Mouse (Mus musculus): ENCODE data around the gene Rspo4. TPM values are rescaled to one million over a fixed set of nuclear protein-coding genes. Genes with fewer than 3 reads are reported as not detected.
A peak's percentile ranks its signal among the peaks of the same experiment; 100 is the strongest.

Rspo4 gene
- total and polyA plus RNA-seq, 3 experiments, result not detected

DNA sequence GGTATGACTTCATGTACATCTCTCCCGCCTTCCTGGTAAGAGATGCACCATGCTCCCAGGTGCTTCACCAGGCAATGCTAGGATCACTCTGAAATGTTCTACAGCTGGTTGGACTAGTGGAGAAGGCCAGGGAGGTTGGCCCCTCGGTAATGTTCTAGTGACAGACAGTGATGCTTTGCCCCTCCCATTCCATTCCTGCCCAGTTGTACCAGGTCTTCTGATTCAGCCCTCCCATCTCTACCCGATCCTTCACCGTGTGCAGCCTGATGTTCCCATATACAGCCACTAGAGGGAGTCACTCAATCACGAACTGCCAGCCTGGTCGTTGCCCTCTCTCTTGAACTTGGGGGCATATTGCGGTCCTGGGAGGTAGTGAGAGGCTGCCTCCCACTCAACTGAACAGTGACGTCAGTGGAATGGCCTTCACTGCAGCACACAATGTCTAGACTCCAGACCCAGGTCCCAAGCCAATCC lies 33.3 kb downstream of the Rspo4 start:
- in situ Hi-C loops (cut with MboI; ENCODE audit: low pct_ligation_motif_present, low pct_unique_long_range_greater_than_20kb, low sequenced_read_pairs) (loop anchor here (10.0 kb wide), 1 partner anchor 129 kb away; no protein-coding TSS in a partner anchor), dilution Hi-C loops (cut with MboI; ENCODE audit: extremely low pct_ligation_motif_present, extremely low pct_unique_long_range_greater_than_20kb, low sequenced_read_pairs) (no loop called here)
- peak; percentile 43 for DNase-seq (ENCODE audit: extremely low read depth)

DNA sequence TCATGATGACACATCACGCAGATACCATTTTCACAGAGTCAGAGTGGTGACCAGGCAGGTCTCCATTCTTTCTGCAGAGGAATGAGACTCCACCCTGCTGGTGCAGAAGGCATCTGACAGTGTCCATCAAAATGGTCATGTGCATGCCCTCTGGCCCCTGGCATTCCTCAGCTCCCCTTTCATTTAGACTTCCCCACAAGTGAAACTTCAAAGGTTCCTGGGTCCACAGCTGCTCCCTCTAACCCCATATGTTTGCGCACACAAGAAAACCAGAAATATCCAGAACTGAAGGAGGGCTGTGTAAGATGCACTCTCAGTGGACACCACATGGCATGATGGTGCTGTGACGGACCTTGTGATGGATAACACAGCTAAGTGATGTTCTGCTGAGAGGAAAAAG lies 35.9 kb downstream of the Rspo4 start:
- in situ Hi-C loops (cut with MboI; ENCODE audit: low pct_ligation_motif_present, low pct_unique_long_range_greater_than_20kb, low sequenced_read_pairs) (loop anchor here (10.0 kb wide), 1 partner anchor 126 kb away; no protein-coding TSS in a partner anchor), dilution Hi-C loops (cut with MboI; ENCODE audit: extremely low pct_ligation_motif_present, extremely low pct_unique_long_range_greater_than_20kb, low sequenced_read_pairs) (no loop called here)
- Histone ChIP-seq H3K9ac (ENCODE audit: insufficient read depth, low read depth) (no peak overlapping the region), H3K27ac (ENCODE audit: insufficient read depth, low read depth) (no peak overlapping the region), H3K36me3 (replicated peaks in 1 of 2; ENCODE audit: control insufficient read depth in 1 of 2, insufficient read depth in 1 of 2, low read length in 1 of 2) (no peaks in the 10 kb centered on the region), H3K4me1 (ENCODE audit: control insufficient read depth in 1 of 2, insufficient read depth in 2 of 2) (no peaks in the 10 kb centered on the region), H3K27me3 (replicated peaks) (peaks cover 65% of the 10 kb centered on the region), H3K4me2 (ENCODE audit: insufficient read depth, low read depth, poor library complexity, severe bottlenecking) (no peak overlapping the region), H3K4me3 (replicated peaks in 1 of 3; ENCODE audit: low read depth in 2 of 3, low read length in 2 of 3, poor library complexity in 1 of 3) (no peak overlapping the region), H3K9me3 (replicated peaks; ENCODE audit: low read length) (no peaks in the 10 kb centered on the region), H3K79me2 (replicated peaks; ENCODE audit: control insufficient read depth, extremely low read depth, insufficient read depth, poor library complexity, severe bottlenecking) (no peaks in the 10 kb centered on the region)
- DNase-seq (ENCODE audit: extremely low read depth), result no peak
- TF ChIP-seq ETS1 (conservative IDR thresholded peaks at IDR 0.05; ENCODE audit: low read depth, low read length), result no peak
- TF ChIP-seq ZNF384 (IDR thresholded peaks at IDR 0.05; ENCODE audit: low read depth, low read length), result no peak
- no peak for TF ChIP-seq NRF1 (IDR thresholded peaks at IDR 0.05; ENCODE audit: low read depth, low read length)
- TF ChIP-seq CHD2 (IDR thresholded peaks at IDR 0.05; ENCODE audit: low read length), result no peak
- TF ChIP-seq POLR2A (IDR thresholded peaks at IDR 0.05; ENCODE audit: low read depth, low read length), result no peak
- no peak for TF ChIP-seq POLR2AphosphoS2 (IDR thresholded peaks at IDR 0.05; ENCODE audit: low read depth, low read length)
- no peak for TF ChIP-seq PAX5 (IDR thresholded peaks at IDR 0.05; ENCODE audit: low read length)

More for the DNA sequence above, 33.3 kb downstream of the Rspo4 start:
- no peak overlapping the region for H3K9ac ChIP-seq (ENCODE audit: insufficient read depth, low read depth)
- H3K4me1 ChIP-seq (ENCODE audit: control insufficient read depth in 1 of 2, insufficient read depth in 2 of 2), result no peaks in the 10 kb centered on the region
- H3K9me3 ChIP-seq (replicated peaks; ENCODE audit: low read length), result no peaks in the 10 kb centered on the region
- no peaks in the 10 kb centered on the region for H3K79me2 ChIP-seq (replicated peaks; ENCODE audit: control insufficient read depth, extremely low read depth, insufficient read depth, poor library complexity, severe bottlenecking)
- H3K4me3 ChIP-seq (replicated peaks in 1 of 3; ENCODE audit: low read depth in 2 of 3, low read length in 2 of 3, poor library complexity in 1 of 3), result no peak overlapping the region
- no peak overlapping the region for H3K27ac ChIP-seq (ENCODE audit: insufficient read depth, low read depth)
- no peaks in the 10 kb centered on the region for H3K36me3 ChIP-seq (replicated peaks in 1 of 2; ENCODE audit: control insufficient read depth in 1 of 2, insufficient read depth in 1 of 2, low read length in 1 of 2)
- no peak for TF ChIP-seq TCF12 (IDR thresholded peaks at IDR 0.05; ENCODE audit: low read depth, low read length)
- peak; percentile 62 for TF ChIP-seq SMC3 (IDR thresholded peaks at IDR 0.05; ENCODE audit: low read depth, low read length)
- TF ChIP-seq RAD21 (IDR thresholded peaks at IDR 0.05; ENCODE audit: low read depth, low read length), result peak; percentile 77
- TF ChIP-seq ZKSCAN1 (IDR thresholded peaks at IDR 0.05; ENCODE audit: borderline replicate concordance, low read depth, low read length), result no peak
- TF ChIP-seq CTCF (conservative IDR thresholded peaks at IDR 0.05 in 1 of 2, IDR thresholded peaks at IDR 0.05 in 1 of 2; ENCODE audit: low read depth in 2 of 2, low read length in 2 of 2), result peak; percentile 85 to 89
- no peak for TF ChIP-seq MYC (IDR thresholded peaks at IDR 0.05; ENCODE audit: low read depth, low read length)
- peaks cover 89% of the 10 kb centered on the region for H3K27me3 ChIP-seq (replicated peaks)
- H3K4me2 ChIP-seq (ENCODE audit: insufficient read depth, low read depth, poor library complexity, severe bottlenecking), result no peak overlapping the region

DNA sequence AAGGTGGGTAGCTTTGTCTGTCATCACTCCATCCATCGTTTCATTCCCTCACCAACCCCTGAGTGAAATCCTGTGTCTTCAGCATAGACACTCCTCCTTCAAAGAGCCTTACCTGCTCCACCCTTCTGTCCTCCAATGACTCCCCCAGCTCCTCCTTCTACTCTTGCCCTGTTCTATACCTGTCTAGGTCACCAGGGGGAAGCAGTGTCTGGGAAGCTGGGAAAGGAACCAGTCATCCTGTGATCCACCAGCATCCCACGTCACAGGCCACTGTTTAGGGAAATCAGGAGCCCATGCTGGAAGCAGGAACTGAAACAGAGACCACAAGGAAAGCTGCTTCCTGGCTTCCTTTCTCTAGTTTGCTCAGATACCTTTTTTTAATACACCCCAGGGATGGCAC lies 37.0 kb downstream of the Rspo4 start:
- H3K27ac ChIP-seq (ENCODE audit: insufficient read depth, low read depth), result no peak overlapping the region
- no peak overlapping the region for H3K9ac ChIP-seq (ENCODE audit: insufficient read depth, low read depth)
- no peaks in the 10 kb centered on the region for H3K9me3 ChIP-seq (replicated peaks; ENCODE audit: low read length)
- H3K27me3 ChIP-seq (replicated peaks), result peaks cover 54% of the 10 kb centered on the region
- H3K4me2 ChIP-seq (ENCODE audit: insufficient read depth, low read depth, poor library complexity, severe bottlenecking), result no peak overlapping the region
- in situ Hi-C loops (cut with MboI; ENCODE audit: low pct_ligation_motif_present, low pct_unique_long_range_greater_than_20kb, low sequenced_read_pairs), result loop anchor here (10.0 kb wide), 1 partner anchor 125 kb away; no protein-coding TSS in a partner anchor
- DNase-seq (ENCODE audit: extremely low read depth), result no peak
- H3K36me3 ChIP-seq (replicated peaks in 1 of 2; ENCODE audit: control insufficient read depth in 1 of 2, insufficient read depth in 1 of 2, low read length in 1 of 2), result no peaks in the 10 kb centered on the region
- H3K4me3 ChIP-seq (replicated peaks in 1 of 3; ENCODE audit: low read depth in 2 of 3, low read length in 2 of 3, poor library complexity in 1 of 3), result no peak overlapping the region
- no peaks in the 10 kb centered on the region for H3K4me1 ChIP-seq (ENCODE audit: control insufficient read depth in 1 of 2, insufficient read depth in 2 of 2)
- H3K79me2 ChIP-seq (replicated peaks; ENCODE audit: control insufficient read depth, extremely low read depth, insufficient read depth, poor library complexity, severe bottlenecking), result no peaks in the 10 kb centered on the region
- TF ChIP-seq USF2 (conservative IDR thresholded peaks at IDR 0.05; ENCODE audit: low read depth, low read length), result no peak
- TF ChIP-seq CTCF (conservative IDR thresholded peaks at IDR 0.05 in 1 of 2, IDR thresholded peaks at IDR 0.05 in 1 of 2; ENCODE audit: low read depth in 2 of 2, low read length in 2 of 2), result peak in 1 of 2 experiments; percentile 21; a peak in 1 of 4 replicates
- dilution Hi-C loops (cut with MboI; ENCODE audit: extremely low pct_ligation_motif_present, extremely low pct_unique_long_range_greater_than_20kb, low sequenced_read_pairs), result no loop called here
